21 mouse cellular contexts compared by ENCODE assay signal in genomic region chr2:125650742-125651352, GRCm38 (mm10). TPM values are rescaled to one million over a fixed set of nuclear protein-coding genes. Genes with fewer than 3 reads are reported as not detected.
DNase-seq lines count a peak whose midpoint lies in the region; ATAC-seq and TF ChIP-seq lines count a peak whose summit lies in the region.
"Had no signal": no experiment of that assay in that cellular context is flagged by ENCODE, and none has a peak within 500 bp of the region (broad histone marks: within the 10 kb centered on the region; RNA-seq: fewer than 3 reads in every experiment).

No protein-coding gene starts in this region.

- no peak for DNase-seq in kidney, postnatal 0 days (ENCODE audit: low spot score)
- DNase-seq in lung, postnatal 4 days = no peak
- DNase-seq in limb, embryonic 14.5 days (ENCODE audit: low spot score) = peak; percentile 8
- no peak for DNase-seq in gastrocnemius, adult 8-10 months (ENCODE audit: low spot score in 2 of 2)
- DNase-seq: cerebellum, adult 11 months; cerebellum, adult 9-11 months; layer of hippocampus, postnatal 36 days; liver; right cerebral cortex, postnatal 14 days; spleen, adult 18-20 months; thymus, postnatal 14 days had no signal

- no peak for TF ChIP-seq CTCF in kidney, postnatal 0 days (IDR thresholded peaks at IDR 0.05; ENCODE audit: low read depth)

- no peak overlapping the region for H3K4me3 ChIP-seq in kidney, postnatal 0 days (replicated peaks; ENCODE audit: low read depth, low read length)
- no peak overlapping the region for H3K4me3 ChIP-seq in kidney, embryonic 14.5 days (ENCODE audit: low read length)
- no peak overlapping the region for H3K4me3 ChIP-seq in lung, embryonic 15.5 days
- H3K4me3 ChIP-seq in embryonic facial prominence, embryonic 15.5 days (replicated peaks) = no peak overlapping the region
- H3K4me3 ChIP-seq in limb, embryonic 14.5 days (replicated peaks; ENCODE audit: low read length) = no peak overlapping the region
- H3K4me3 ChIP-seq: forebrain, embryonic 12.5 days; heart, embryonic 10.5 days; hindbrain, embryonic 15.5 days; kidney, embryonic 15.5 days; liver, embryonic 15.5 days; midbrain, embryonic 13.5 days; neural tube, embryonic 12.5 days had no signal

- no peaks in the 10 kb centered on the region for H3K9me3 ChIP-seq in kidney, postnatal 0 days (replicated peaks; ENCODE audit: low read length)
- H3K9me3 ChIP-seq in kidney, embryonic 14.5 days (ENCODE audit: control insufficient read depth, low read length) = no peaks in the 10 kb centered on the region
- H3K9me3 ChIP-seq in lung, embryonic 15.5 days = no peaks in the 10 kb centered on the region
- H3K9me3 ChIP-seq in embryonic facial prominence, embryonic 15.5 days (replicated peaks) = no peaks in the 10 kb centered on the region
- H3K9me3 ChIP-seq in limb, embryonic 14.5 days (ENCODE audit: control insufficient read depth, low read length) = no peaks in the 10 kb centered on the region
- H3K9me3 ChIP-seq: forebrain, embryonic 12.5 days; heart, embryonic 10.5 days; hindbrain, embryonic 15.5 days; kidney, embryonic 15.5 days; liver, embryonic 15.5 days; midbrain, embryonic 13.5 days; neural tube, embryonic 12.5 days had no signal

- 77% methylated on average over 14 of the region's 14 CpGs for WGBS in kidney, postnatal 0 days
- 84% methylated on average over 14 of the region's 14 CpGs for WGBS in kidney, embryonic 14.5 days
- 71% methylated on average over 14 of the region's 14 CpGs for WGBS in lung, embryonic 15.5 days
- WGBS in embryonic facial prominence, embryonic 15.5 days = 82% methylated on average over 14 of the region's 14 CpGs
- 81% methylated on average over 14 of the region's 14 CpGs for WGBS in limb, embryonic 14.5 days

- no peak overlapping the region for H3K27ac ChIP-seq in kidney, postnatal 0 days
- no peak overlapping the region for H3K27ac ChIP-seq in kidney, embryonic 14.5 days (ENCODE audit: low read depth, low read length)
- H3K27ac ChIP-seq in lung, embryonic 15.5 days = no peak overlapping the region
- 0 out of 2 replicates have a peak overlapping the region, but pooled peaks have one; percentile 29 for H3K27ac ChIP-seq in embryonic facial prominence, embryonic 15.5 days (replicated peaks)
- H3K27ac ChIP-seq in limb, embryonic 14.5 days (replicated peaks; ENCODE audit: low read depth, low read length) = no peak overlapping the region
- H3K27ac ChIP-seq: forebrain, embryonic 12.5 days; heart, embryonic 10.5 days; hindbrain, embryonic 15.5 days; kidney, embryonic 15.5 days; liver, embryonic 15.5 days; midbrain, embryonic 13.5 days; neural tube, embryonic 12.5 days had no signal

- H3K4me2 ChIP-seq in kidney, postnatal 0 days (ENCODE audit: low read length) = no peak overlapping the region
- H3K4me2 ChIP-seq in kidney, embryonic 14.5 days (replicated peaks; ENCODE audit: low read depth, low read length) = no peak overlapping the region
- H3K4me2 ChIP-seq in lung, embryonic 15.5 days = no peak overlapping the region
- H3K4me2 ChIP-seq in embryonic facial prominence, embryonic 15.5 days (replicated peaks) = no peak overlapping the region
- no peak overlapping the region for H3K4me2 ChIP-seq in limb, embryonic 14.5 days (replicated peaks; ENCODE audit: low read depth, low read length, severe bottlenecking)
- H3K4me2 ChIP-seq: forebrain, embryonic 12.5 days; hindbrain, embryonic 15.5 days; kidney, embryonic 15.5 days; liver, embryonic 15.5 days; midbrain, embryonic 13.5 days; neural tube, embryonic 12.5 days had no signal

- no peaks in the 10 kb centered on the region for H3K4me1 ChIP-seq in kidney, postnatal 0 days (replicated peaks; ENCODE audit: insufficient read depth, low read length)
- H3K4me1 ChIP-seq in kidney, embryonic 14.5 days (ENCODE audit: control insufficient read depth, insufficient read depth, low read length) = no peaks in the 10 kb centered on the region
- no peaks in the 10 kb centered on the region for H3K4me1 ChIP-seq in lung, embryonic 15.5 days
- 0 out of 2 replicates have a peak, but pooled peaks cover 4% of the 10 kb centered on the region for H3K4me1 ChIP-seq in embryonic facial prominence, embryonic 15.5 days
- no peaks in the 10 kb centered on the region for H3K4me1 ChIP-seq in limb, embryonic 14.5 days (ENCODE audit: control insufficient read depth, insufficient read depth, low read length)
- H3K4me1 ChIP-seq: forebrain, embryonic 12.5 days; hindbrain, embryonic 15.5 days; kidney, embryonic 15.5 days; liver, embryonic 15.5 days; neural tube, embryonic 12.5 days had no signal

- no peaks in the 10 kb centered on the region for H3K36me3 ChIP-seq in kidney, postnatal 0 days (ENCODE audit: insufficient read depth, low read length)
- H3K36me3 ChIP-seq in kidney, embryonic 14.5 days (ENCODE audit: control insufficient read depth, insufficient read depth, low read length) = no peaks in the 10 kb centered on the region
- no peaks in the 10 kb centered on the region for H3K36me3 ChIP-seq in lung, embryonic 15.5 days
- no peaks in the 10 kb centered on the region for H3K36me3 ChIP-seq in embryonic facial prominence, embryonic 15.5 days
- H3K36me3 ChIP-seq in limb, embryonic 14.5 days (ENCODE audit: control insufficient read depth, insufficient read depth, low read length) = no peaks in the 10 kb centered on the region
- H3K36me3 ChIP-seq: forebrain, embryonic 12.5 days; heart, embryonic 10.5 days; hindbrain, embryonic 15.5 days; kidney, embryonic 15.5 days; liver, embryonic 15.5 days; midbrain, embryonic 13.5 days; neural tube, embryonic 12.5 days had no signal

- H3K9ac ChIP-seq in kidney, postnatal 0 days (ENCODE audit: low read depth, low read length) = no peak overlapping the region
- H3K9ac ChIP-seq in kidney, embryonic 14.5 days (ENCODE audit: low read depth, low read length) = no peak overlapping the region
- no peak overlapping the region for H3K9ac ChIP-seq in lung, embryonic 15.5 days
- no peak overlapping the region for H3K9ac ChIP-seq in embryonic facial prominence, embryonic 15.5 days
- no peak overlapping the region for H3K9ac ChIP-seq in limb, embryonic 14.5 days (ENCODE audit: low read depth, low read length, severe bottlenecking)
- H3K9ac ChIP-seq: forebrain, embryonic 12.5 days; hindbrain, embryonic 15.5 days; kidney, embryonic 15.5 days; liver, embryonic 15.5 days; midbrain, embryonic 13.5 days; neural tube, embryonic 12.5 days had no signal

- no peak for TF ChIP-seq POLR2A in limb, embryonic 14.5 days (IDR thresholded peaks at IDR 0.05; ENCODE audit: borderline replicate concordance, extremely low read depth, insufficient read depth, insufficient read length)

- ATAC-seq in kidney, postnatal 0 days (replicated peaks; ENCODE audit: low FRiP score, low read depth) = peak; percentile 33; the same call in 1 of the 2 replicates
- no peak for ATAC-seq in kidney, embryonic 14.5 days (ENCODE audit: low FRiP score, low TSS enrichment)
- 0 out of 2 replicates have a peak, but pooled peaks have one; percentile 55 for ATAC-seq in lung, embryonic 15.5 days (ENCODE audit: borderline replicate concordance, extremely low read depth, low FRiP score, low TSS enrichment)
- ATAC-seq in embryonic facial prominence, embryonic 15.5 days (ENCODE audit: insufficient number of reproducible peaks, low FRiP score, low TSS enrichment, low read depth) = no peak
- peak; percentile 78 for ATAC-seq in limb, embryonic 14.5 days (ENCODE audit: low FRiP score, low read depth)
- ATAC-seq: midbrain, embryonic 13.5 days had no signal

- no peaks in the 10 kb centered on the region for H3K27me3 ChIP-seq in kidney, postnatal 0 days (ENCODE audit: insufficient read depth, low read length)
- no peaks in the 10 kb centered on the region for H3K27me3 ChIP-seq in kidney, embryonic 14.5 days (ENCODE audit: control insufficient read depth, insufficient read depth, low read length)
- no peaks in the 10 kb centered on the region for H3K27me3 ChIP-seq in lung, embryonic 15.5 days
- no peaks in the 10 kb centered on the region for H3K27me3 ChIP-seq in embryonic facial prominence, embryonic 15.5 days
- H3K27me3 ChIP-seq in limb, embryonic 14.5 days (ENCODE audit: control insufficient read depth, insufficient read depth, low read length) = no peaks in the 10 kb centered on the region
- H3K27me3 ChIP-seq: forebrain, embryonic 12.5 days; hindbrain, embryonic 15.5 days; kidney, embryonic 15.5 days; liver, embryonic 15.5 days; midbrain, embryonic 13.5 days; neural tube, embryonic 12.5 days had no signal

RNA-seq across cellular contexts. Expression of gene Eid1, which starts 22.0 kb away (rescaled TPM):
- 106 and 120 TPM in 2 replicates for polyA plus RNA-seq in kidney, postnatal 0 days (2015; fragmentation: Nextera tagmentation; extraction: Ambion mirVana)
- polyA plus RNA-seq in kidney, embryonic 14.5 days (2014; fragmentation: Nextera tagmentation; extraction: Ambion mirVana) = 163 and 167 TPM in 2 replicates
- 117 and 126 TPM in 2 replicates for polyA plus RNA-seq in lung, embryonic 15.5 days (2015; fragmentation: Nextera tagmentation; extraction: Ambion mirVana)
- polyA plus RNA-seq in embryonic facial prominence, embryonic 15.5 days (2015; fragmentation: Nextera tagmentation; extraction: Ambion mirVana) = 227 and 241 TPM in 2 replicates
- polyA plus RNA-seq in limb, embryonic 14.5 days (2012; rRNA removed) = 143 and 182 TPM in 2 replicates
- polyA plus RNA-seq in limb, embryonic 14.5 days (2014; fragmentation: Nextera tagmentation; extraction: Ambion mirVana) = 298 and 313 TPM in 2 replicates
- 10 to 100 TPM; 17.1 to 24.7 (median 19.2) TPM for total RNA-seq in gastrocnemius, adult 8-10 months (2022)

RNA-seq across cellular contexts. Expression of gene Cep152, which starts 25.9 kb away (rescaled TPM):
- 2.4 and 3.4 TPM in 2 replicates for polyA plus RNA-seq in kidney, postnatal 0 days (2015; fragmentation: Nextera tagmentation; extraction: Ambion mirVana)
- polyA plus RNA-seq in kidney, embryonic 14.5 days (2014; fragmentation: Nextera tagmentation; extraction: Ambion mirVana) = 4.8 and 11.4 TPM in 2 replicates
- 7.4 and 8.1 TPM in 2 replicates for polyA plus RNA-seq in lung, embryonic 15.5 days (2015; fragmentation: Nextera tagmentation; extraction: Ambion mirVana)
- 7.3 and 8.3 TPM in 2 replicates for polyA plus RNA-seq in embryonic facial prominence, embryonic 15.5 days (2015; fragmentation: Nextera tagmentation; extraction: Ambion mirVana)
- polyA plus RNA-seq in limb, embryonic 14.5 days (2012; rRNA removed) = 5.3 and 6.9 TPM in 2 replicates
- 5.3 and 6.2 TPM in 2 replicates for polyA plus RNA-seq in limb, embryonic 14.5 days (2014; fragmentation: Nextera tagmentation; extraction: Ambion mirVana)
- 1 to 10 TPM in 1 of 4 experiments, under 1 TPM in 3; 0.58 to 1.0 (median 0.78) TPM for total RNA-seq in gastrocnemius, adult 8-10 months (2022)

Comparison
In these comparisons a context has a peak if more than half of its experiments do, and no peak if none do; other contexts are left out.
1. ATAC-seq: peak in kidney, postnatal 0 days (single experiment), lung, embryonic 15.5 days (single experiment) and limb, embryonic 14.5 days (single experiment); none in kidney, embryonic 14.5 days (single experiment) and embryonic facial prominence, embryonic 15.5 days (single experiment).